Mouse (Mus musculus) G1E (cell line): ENCODE measurements around the gene Il4i1. TPM values are rescaled to one million over a fixed set of nuclear protein-coding genes. Genes with fewer than 3 reads are reported as not detected.

Experiments
- ATAC-seq: 2 replicates; pipeline ENCODE4 v1.8.0; 2016; ENCODE audit warnings: mild to moderate bottlenecking; ENCODE audit not compliant: insufficient number of reproducible peaks, poor library complexity, low FRiP score, severe bottlenecking; ENCODE audit errors: extremely low read depth
- DNase-seq: peaks from one replicate; pipeline ENCODE4 v3.0.0; 2012; ENCODE audit warnings: low spot score
- H3K27me3 ChIP-seq: 2 replicates; pipeline ENCODE4 v1.6.1; 2012; ENCODE audit warnings: mild to moderate bottlenecking, low read length, inconsistent platforms; ENCODE audit not compliant: insufficient read depth
- H3K36me3 ChIP-seq: replicated peaks from 2 replicates; pipeline ENCODE3; 2012; ENCODE audit warnings: mild to moderate bottlenecking, inconsistent platforms
- H3K4me1 ChIP-seq: 2 replicates; pipeline ENCODE4 v1.6.1; 2012; ENCODE audit warnings: low read depth, low read length, inconsistent platforms, mixed read lengths; ENCODE audit not compliant: insufficient read depth
- H3K4me3 ChIP-seq: 2 replicates; pipeline ENCODE4 v1.5.1; 2012; ENCODE audit warnings: low read depth, mild to moderate bottlenecking, inconsistent platforms, low read length, moderate library complexity, mixed read lengths
- H3K9me3 ChIP-seq: replicated peaks from 2 replicates; pipeline ENCODE4 v1.6.1; 2012; ENCODE audit warnings: inconsistent platforms
- CTCF ChIP-seq: IDR thresholded peaks from 2 replicates; pipeline ENCODE4 v1.5.1; 2012; ENCODE audit warnings: low read depth, low read length, inconsistent platforms, mixed read lengths
- GATA1 ChIP-seq: IDR thresholded peaks from 2 replicates; pipeline ENCODE4 v1.6.1; 2012; ENCODE audit warnings: borderline replicate concordance, low read length, inconsistent platforms, mixed read lengths
- GATA2 ChIP-seq: IDR thresholded peaks from 2 replicates; pipeline ENCODE4 v1.6.1; 2012; ENCODE audit warnings: low read depth, low read length, inconsistent platforms, borderline replicate concordance
- POLR2AphosphoS5 ChIP-seq: IDR thresholded peaks from 2 replicates; pipeline ENCODE4 v1.6.1; 2012; ENCODE audit warnings: low read depth, low read length, inconsistent platforms; ENCODE audit not compliant: insufficient replicate concordance
- TAL1 ChIP-seq: conservative IDR thresholded peaks from 2 replicates; pipeline ENCODE4 v1.6.1; 2012; ENCODE audit warnings: low read depth, low read length, inconsistent platforms, mixed read lengths
- polyA plus RNA-seq: library from polyadenylated mRNA; stranded (reverse); fragments of >175 nt; gene quantifications from 2 replicates; pipeline ENCODE4 v1.2.3, GENCODE M21; 2012
- total RNA-seq, 2 experiments: library from RNA; stranded (forward) in 1 of 2; stranded (reverse) in 1 of 2; fragments of 200-1000 nt in 1 of 2; fragments of >200 nt in 1 of 2; fragmentation: Nextera tagmentation in 1 of 2; gene quantifications; 2 replicates each; pipeline ENCODE4 v1.2.3; 2014 to 2017

The Il4i1 gene
- total and polyA plus RNA-seq, 3 experiments = 1.3 to 4.2 (median 3.2) TPM

GRCm38 (mm10) chr7:44818164-44818563 is 2.0 kb downstream of the Il4i1 start:
- peaks cover 82% of the 10 kb centered on the region for H3K36me3 ChIP-seq
- peaks cover 68% of the 10 kb centered on the region for H3K4me1 ChIP-seq
- H3K9me3 ChIP-seq = no peaks in the 10 kb centered on the region
- ATAC-seq (no peak), DNase-seq (no peak)
- H3K4me3 ChIP-seq = peak overlapping the region; percentile 88
- no peaks in the 10 kb centered on the region for H3K27me3 ChIP-seq
- TF ChIP-seq GATA2 (no peak), POLR2AphosphoS5 (no peak), TAL1 (no peak), GATA1 (no peak), CTCF (no peak)

DNA sequence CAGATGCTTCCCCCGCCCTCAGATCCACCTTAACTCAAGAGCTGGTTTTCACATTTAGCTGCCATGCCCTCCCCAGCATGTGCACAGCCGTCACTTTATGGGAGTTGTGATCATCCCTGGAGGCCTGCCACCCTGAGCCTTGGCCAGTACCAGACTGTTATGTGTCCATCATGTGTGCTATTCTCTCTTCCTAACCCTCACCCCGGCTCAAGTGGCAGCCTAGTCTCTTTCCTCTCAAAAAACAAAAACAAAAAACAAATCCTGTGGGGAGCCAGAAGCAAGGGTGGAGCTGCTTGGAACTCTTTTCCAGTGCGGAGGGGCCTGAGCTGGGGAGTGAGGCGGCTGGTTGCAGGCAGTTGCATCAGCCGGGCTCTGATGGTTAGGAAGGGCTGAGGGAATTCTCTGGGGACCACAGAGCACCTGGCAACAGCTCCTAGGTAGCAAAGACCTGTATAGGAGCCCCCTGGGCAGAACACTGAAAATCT is 2.6 kb downstream of the Il4i1 start:
- H3K27me3 ChIP-seq = no peaks in the 10 kb centered on the region
- H3K4me1 ChIP-seq = peaks cover 74% of the 10 kb centered on the region
- DNase-seq (peak; percentile 56), ATAC-seq (no peak)
- peak overlapping the region; percentile 88 for H3K4me3 ChIP-seq
- no peaks in the 10 kb centered on the region for H3K9me3 ChIP-seq
- no peak for TF ChIP-seq POLR2AphosphoS5
- no peak for TF ChIP-seq GATA2
- TF ChIP-seq TAL1 = no peak
- no peak for TF ChIP-seq CTCF
- no peak for TF ChIP-seq GATA1
- peaks cover 82% of the 10 kb centered on the region for H3K36me3 ChIP-seq

DNA sequence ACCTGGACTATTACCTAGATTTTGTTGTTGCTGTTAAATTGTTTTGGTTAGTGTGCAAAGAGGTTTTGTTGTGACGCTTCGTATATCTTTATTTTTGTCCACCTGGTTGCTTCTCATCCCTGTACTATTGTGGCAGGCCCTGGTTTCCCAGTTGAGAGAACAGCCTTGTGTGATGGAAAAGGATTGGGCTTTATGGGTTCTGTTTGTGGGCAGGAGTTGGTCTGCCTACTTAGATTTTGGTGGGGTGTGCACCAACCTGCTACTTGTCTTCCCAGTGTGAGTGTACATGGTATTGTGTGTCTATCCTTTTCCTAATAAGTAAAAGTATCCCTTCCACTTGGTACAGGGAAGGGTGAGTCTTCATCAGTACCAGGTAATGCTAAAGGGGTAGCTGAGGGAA is 3.2 kb downstream of the Il4i1 start:
- no peak for ATAC-seq
- no peak for TF ChIP-seq GATA2
- TF ChIP-seq GATA1 = no peak
- no peak for TF ChIP-seq CTCF
- no peak for TF ChIP-seq POLR2AphosphoS5
- TF ChIP-seq TAL1 = no peak
- Histone ChIP-seq H3K36me3 (peaks cover 82% of the 10 kb centered on the region), H3K27me3 (no peaks in the 10 kb centered on the region), H3K4me3 (peak overlapping the region; percentile 88), H3K9me3 (no peaks in the 10 kb centered on the region), H3K4me1 (peaks cover 75% of the 10 kb centered on the region)
- DNase-seq = no peak

- Histone ChIP-seq H3K4me3 (peak overlapping the region; percentile 88; the same call in 1 of the 2 replicates), H3K27me3 (no peaks in the 10 kb centered on the region), H3K9me3 (no peaks in the 10 kb centered on the region), H3K36me3 (peaks cover 82% of the 10 kb centered on the region), H3K4me1 (peaks cover 75% of the 10 kb centered on the region)
- DNase-seq = no peak
- no peak for ATAC-seq
- no peak for TF ChIP-seq GATA1
- TF ChIP-seq CTCF = no peak
- no peak for TF ChIP-seq POLR2AphosphoS5
- TF ChIP-seq GATA2 = no peak
- no peak for TF ChIP-seq TAL1
Observed at GRCm38 (mm10) chr7:44819863-44820262, 3.7 kb downstream of the Il4i1 start.

DNA sequence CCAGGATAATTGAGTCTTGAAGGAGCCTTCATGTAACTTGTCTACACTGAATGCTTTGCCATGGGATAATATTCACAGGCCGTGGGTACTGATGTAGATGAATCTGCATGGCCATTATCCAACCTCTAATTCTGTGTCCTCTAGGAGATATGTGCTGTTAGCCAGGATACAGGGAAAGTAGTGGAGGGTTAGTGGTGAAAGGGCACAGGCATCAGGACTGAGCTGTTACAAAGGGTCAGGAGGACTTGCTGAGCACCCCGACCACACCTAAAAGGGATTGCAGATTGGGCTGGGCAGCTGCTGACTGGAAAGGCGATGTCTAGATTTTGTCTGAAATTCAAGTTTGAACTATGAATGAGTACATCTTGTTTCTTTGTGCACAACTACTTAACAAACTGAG is 4.3 kb downstream of the Il4i1 start:
- TF ChIP-seq CTCF (no peak), GATA1 (no peak), GATA2 (no peak), TAL1 (no peak), POLR2AphosphoS5 (no peak)
- Histone ChIP-seq H3K27me3 (no peaks in the 10 kb centered on the region), H3K4me3 (no peak overlapping the region; the same call in 1 of the 2 replicates), H3K4me1 (peaks cover 76% of the 10 kb centered on the region), H3K36me3 (peaks cover 85% of the 10 kb centered on the region), H3K9me3 (no peaks in the 10 kb centered on the region)
- no peak for ATAC-seq
- DNase-seq = no peak

DNA sequence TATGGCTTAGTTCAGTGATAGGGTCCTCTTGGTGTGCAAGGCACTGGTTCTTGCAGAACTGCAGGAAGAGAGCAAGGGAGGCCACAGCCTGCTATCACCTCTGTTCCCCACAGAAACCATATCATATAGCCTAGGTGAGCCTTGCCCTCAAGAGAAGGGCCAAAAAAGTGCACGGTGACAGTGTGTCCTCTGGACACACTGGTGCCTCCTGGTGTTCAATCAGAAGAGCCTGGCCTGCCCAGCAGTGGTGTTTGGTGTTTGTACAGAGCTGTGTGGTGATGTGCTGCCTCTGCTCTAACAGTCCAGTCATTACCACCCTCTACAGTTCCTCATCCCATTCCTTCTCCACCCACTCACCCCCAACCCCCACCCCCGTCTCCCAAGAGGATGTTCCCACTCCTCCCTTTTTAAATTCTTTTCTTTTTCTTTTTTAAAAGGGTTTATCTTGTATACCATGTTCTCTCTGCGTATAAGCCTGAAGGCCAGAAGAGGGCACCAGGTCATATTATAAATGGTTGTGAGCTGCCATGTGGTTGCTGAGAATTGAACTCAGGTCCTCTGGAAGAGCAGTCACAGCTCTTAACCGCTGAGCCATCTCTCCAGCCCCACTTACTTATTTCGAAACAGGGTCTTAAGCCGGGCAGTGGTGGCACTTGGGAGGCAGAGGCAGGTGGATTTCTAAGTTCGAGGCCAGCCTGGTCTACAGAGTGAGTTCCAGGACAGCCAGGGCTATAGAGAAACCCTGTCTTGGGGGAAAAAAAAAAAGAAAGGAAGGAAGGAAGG is 5.7 kb downstream of the Il4i1 start:
- H3K27me3 ChIP-seq = no peaks in the 10 kb centered on the region
- TF ChIP-seq GATA1 (no peak), TAL1 (no peak), GATA2 (no peak), POLR2AphosphoS5 (no peak), CTCF (no peak)
- DNase-seq (no peak), ATAC-seq (no peak)
- no peak overlapping the region for H3K4me3 ChIP-seq
- peaks cover 89% of the 10 kb centered on the region for H3K4me1 ChIP-seq
- no peaks in the 10 kb centered on the region for H3K9me3 ChIP-seq
- H3K36me3 ChIP-seq = peaks cover 97% of the 10 kb centered on the region
